Mouse (Mus musculus) heart, embryonic 13.5 days (tissue): ENCODE data around the gene Rimbp3. TPM values are rescaled to one million over a fixed set of nuclear protein-coding genes. Genes with fewer than 3 reads are reported as not detected.

ENCODE experiments used
- ATAC-seq: fragments of 200-750 bp; cut with Nextera tagmentation; 2 replicates; pipeline ENCODE4 v1.8.0; 2017; ENCODE audit warnings: moderate TSS enrichment; ENCODE audit not compliant: insufficient number of reproducible peaks, low FRiP score, low TSS enrichment; ENCODE audit errors: extremely low read depth
- H3K27ac ChIP-seq: fragments of 300-500 bp; sonication (generic); replicated peaks from 2 replicates; pipeline ENCODE4 v1.5.1; 2015; ENCODE audit warnings: moderate library complexity, mild to moderate bottlenecking, inconsistent platforms
- H3K27me3 ChIP-seq: fragments of 300-500 bp; sonication (generic); replicated peaks from 2 replicates; pipeline ENCODE4 v1.6.1; 2015; ENCODE audit warnings: mild to moderate bottlenecking, inconsistent platforms
- H3K36me3 ChIP-seq: fragments of 300-500 bp; sonication (generic); 2 replicates; pipeline ENCODE4 v1.6.1; 2015; ENCODE audit warnings: mild to moderate bottlenecking, inconsistent platforms
- H3K4me1 ChIP-seq: fragments of 300-500 bp; sonication (generic); 2 replicates; pipeline ENCODE4 v1.6.1; 2015; ENCODE audit warnings: inconsistent platforms
- H3K4me2 ChIP-seq: fragments of 300-500 bp; sonication (generic); 2 replicates; pipeline ENCODE4 v1.6.1; 2015; ENCODE audit warnings: inconsistent platforms, mild to moderate bottlenecking, moderate library complexity
- H3K4me3 ChIP-seq: fragments of 300-500 bp; sonication (generic); 2 replicates; pipeline ENCODE4 v1.5.1; 2015; ENCODE audit warnings: moderate library complexity, mild to moderate bottlenecking, inconsistent platforms
- H3K9ac ChIP-seq: fragments of 300-500 bp; sonication (generic); 2 replicates; pipeline ENCODE4 v1.6.1; 2015; ENCODE audit warnings: inconsistent platforms, mild to moderate bottlenecking, moderate library complexity
- H3K9me3 ChIP-seq: fragments of 300-500 bp; sonication (generic); 2 replicates; pipeline ENCODE4 v1.6.1; 2016; ENCODE audit warnings: inconsistent platforms
- WGBS: fragments of 180-500 bp; shearing (Covaris S2); methylation state at CpG from one replicate; pipeline ENCODE4 v1.1.7; 2015; ENCODE audit warnings: mixed read lengths; 5-methylcytosine and 5-hydroxymethylcytosine counted together
- polyA plus RNA-seq: library from polyadenylated mRNA; unstranded; fragments of >200 nt; fragmentation: Nextera tagmentation; extraction: Ambion mirVana; gene quantifications from 2 replicates; pipeline ENCODE4 v1.2.1, GENCODE M21; 2015

Rimbp3 gene
- polyA plus RNA-seq, 1 experiment from 2014 or later, result 0.17 TPM

DNA sequence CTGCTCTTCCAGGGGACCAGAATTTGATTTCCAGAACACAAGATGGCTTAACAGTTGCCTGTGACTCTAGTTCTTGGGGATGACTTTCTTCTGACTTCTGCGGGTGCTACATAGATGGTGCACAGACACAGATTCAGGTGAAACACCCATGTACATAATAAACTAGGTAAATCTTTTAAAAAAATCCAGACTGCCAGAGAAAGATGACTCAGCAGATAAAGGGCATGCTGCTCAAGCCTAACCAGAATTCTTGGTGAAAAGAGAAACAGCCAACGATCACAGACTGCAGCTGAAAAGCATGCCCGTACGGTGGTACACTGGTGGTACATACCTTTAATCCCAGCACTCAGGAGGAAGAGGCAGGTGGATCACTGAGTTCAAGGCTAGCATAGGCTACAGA, 14.6 kb upstream of the Rimbp3 start:
- H3K27me3 ChIP-seq, result no peaks in the 10 kb centered on the region
- H3K4me2 ChIP-seq, result no peak overlapping the region
- no peak for ATAC-seq
- peaks cover 17% of the 10 kb centered on the region for H3K4me1 ChIP-seq
- H3K9ac ChIP-seq, result no peak overlapping the region
- no peaks in the 10 kb centered on the region for H3K9me3 ChIP-seq
- 92% methylated on average over 4 of the region's 4 CpGs for WGBS
- peaks cover 23% of the 10 kb centered on the region for H3K36me3 ChIP-seq
- no peak overlapping the region for H3K4me3 ChIP-seq
- no peak overlapping the region for H3K27ac ChIP-seq

DNA sequence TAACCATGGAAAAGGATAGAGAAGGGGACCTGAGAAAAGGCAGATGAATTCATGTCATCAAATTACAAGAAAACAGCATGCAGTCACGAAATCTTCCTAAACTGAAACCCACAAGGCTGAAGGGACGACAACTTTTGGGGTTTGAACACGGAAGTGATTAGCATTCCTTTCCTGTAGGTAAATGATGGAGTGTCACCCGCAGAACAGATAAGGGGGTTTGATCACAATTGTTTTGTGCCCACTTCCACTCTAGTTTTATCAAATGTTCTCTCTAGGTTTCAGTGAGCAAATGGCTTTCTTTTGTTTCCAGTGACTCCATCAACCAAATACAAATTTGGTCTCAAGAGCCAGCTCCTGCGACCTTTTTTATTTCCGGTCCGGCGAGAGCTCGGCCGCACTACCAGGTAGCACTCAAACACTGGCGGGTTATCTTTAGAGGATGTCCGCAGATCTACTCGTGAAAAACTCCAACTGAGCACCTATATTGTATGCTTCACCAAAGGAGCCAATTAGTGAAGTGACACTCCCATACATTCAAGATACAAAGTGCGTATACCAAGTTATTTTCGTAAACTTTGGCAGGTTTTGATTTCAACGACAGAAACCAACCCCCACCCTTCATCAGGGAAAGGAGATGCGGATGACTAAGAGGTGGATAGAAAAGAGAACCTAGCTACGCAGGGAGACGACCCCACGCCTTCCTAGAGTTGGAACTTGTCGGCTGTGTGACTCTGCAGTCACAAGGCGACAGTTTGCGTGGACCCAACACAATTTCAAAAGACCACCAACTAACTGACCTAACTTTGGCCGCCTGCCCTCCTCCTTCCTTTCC, 8.1 kb upstream of the Rimbp3 start:
- Histone ChIP-seq H3K4me3 (peak overlapping the region; percentile 89), H3K9me3 (no peaks in the 10 kb centered on the region), H3K27ac (peak overlapping the region; percentile 87), H3K9ac (peak overlapping the region; percentile 100), H3K27me3 (no peaks in the 10 kb centered on the region), H3K4me2 (peak overlapping the region; percentile 88), H3K36me3 (0 out of 2 replicates have a peak, but pooled peaks cover 10% of the 10 kb centered on the region), H3K4me1 (peaks cover 31% of the 10 kb centered on the region)
- WGBS, result 3% methylated on average over 24 of the region's 24 CpGs
- no peak for ATAC-seq

DNA sequence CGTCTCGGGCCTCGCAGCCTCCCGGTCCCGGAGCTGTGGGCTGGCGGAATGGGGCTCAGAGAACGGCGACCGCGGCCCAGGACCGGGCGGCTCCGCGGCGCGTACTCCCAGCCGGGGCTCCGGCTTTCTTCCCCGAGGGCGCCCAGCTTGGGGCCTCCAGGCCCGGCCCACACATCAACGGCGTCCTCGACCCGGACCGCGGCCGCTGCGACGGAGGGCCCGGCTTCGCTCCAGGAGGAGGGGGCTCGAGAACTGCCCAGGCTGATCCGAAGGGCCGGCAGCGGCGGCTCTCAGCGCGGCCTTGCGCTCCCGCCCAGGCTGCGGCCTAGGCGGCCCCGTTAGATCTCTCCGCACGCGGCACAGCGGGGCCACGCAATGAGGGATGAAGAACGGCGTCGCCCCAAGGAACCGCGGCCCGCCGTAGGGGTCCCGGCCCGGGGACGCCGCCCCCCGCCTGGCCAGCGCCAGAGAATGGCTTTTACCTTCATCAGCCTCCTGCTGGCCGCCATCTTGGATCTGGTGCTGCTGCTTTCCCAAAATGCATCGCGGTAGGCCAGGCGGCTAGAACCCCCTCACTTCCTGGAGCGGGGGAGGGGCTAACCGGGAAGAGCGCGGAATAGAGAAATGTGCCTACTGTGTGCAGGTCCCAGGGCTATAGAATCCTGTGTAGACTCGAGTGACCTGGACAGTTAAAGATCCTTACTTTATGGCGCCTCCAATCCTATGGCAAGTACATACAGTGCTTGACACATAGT, 7.3 kb upstream of the Rimbp3 start:
- Histone ChIP-seq H3K9me3 (no peaks in the 10 kb centered on the region), H3K4me2 (peak overlapping the region; percentile 88), H3K9ac (peak overlapping the region; percentile 100), H3K27ac (peak overlapping the region; percentile 87), H3K4me3 (peak overlapping the region; percentile 89), H3K4me1 (peaks cover 23% of the 10 kb centered on the region), H3K27me3 (peaks cover 5% of the 10 kb centered on the region; the same call in 1 of the 2 replicates), H3K36me3 (0 out of 2 replicates have a peak, but pooled peaks cover 8% of the 10 kb centered on the region)
- under 1% methylated on average over 72 of the region's 72 CpGs for WGBS
- peak; percentile 82 for ATAC-seq

DNA sequence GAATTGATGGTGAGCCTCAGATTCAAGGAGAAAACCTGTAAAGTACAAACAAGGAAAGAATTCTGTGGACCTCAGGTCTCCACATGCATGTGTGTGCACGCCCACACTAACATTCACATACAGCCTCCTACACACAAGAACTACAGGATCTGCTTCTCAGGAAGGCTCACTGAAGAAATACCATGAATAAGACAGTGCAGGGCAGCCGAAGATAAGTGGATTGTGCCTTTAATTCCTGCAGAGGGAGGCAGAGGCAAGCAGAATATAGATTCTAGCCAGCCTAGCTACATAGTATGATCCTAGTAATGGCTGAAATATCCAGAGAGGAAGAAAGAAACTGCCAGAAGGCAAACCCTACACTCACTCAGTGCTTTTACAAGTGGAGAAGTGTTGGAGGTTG, 6.4 kb upstream of the Rimbp3 start:
- H3K36me3 ChIP-seq, result 0 out of 2 replicates have a peak, but pooled peaks cover 8% of the 10 kb centered on the region
- H3K9ac ChIP-seq, result no peak overlapping the region
- H3K27ac ChIP-seq, result peak overlapping the region; percentile 87; the same call in 1 of the 2 replicates
- peak overlapping the region; percentile 88; the same call in 1 of the 2 replicates for H3K4me2 ChIP-seq
- no peak for ATAC-seq
- H3K4me3 ChIP-seq, result no peak overlapping the region
- peaks cover 23% of the 10 kb centered on the region for H3K4me1 ChIP-seq
- H3K9me3 ChIP-seq, result no peaks in the 10 kb centered on the region
- WGBS, result 49% methylated on average over 2 of the region's 2 CpGs
- H3K27me3 ChIP-seq, result peaks cover 13% of the 10 kb centered on the region

DNA sequence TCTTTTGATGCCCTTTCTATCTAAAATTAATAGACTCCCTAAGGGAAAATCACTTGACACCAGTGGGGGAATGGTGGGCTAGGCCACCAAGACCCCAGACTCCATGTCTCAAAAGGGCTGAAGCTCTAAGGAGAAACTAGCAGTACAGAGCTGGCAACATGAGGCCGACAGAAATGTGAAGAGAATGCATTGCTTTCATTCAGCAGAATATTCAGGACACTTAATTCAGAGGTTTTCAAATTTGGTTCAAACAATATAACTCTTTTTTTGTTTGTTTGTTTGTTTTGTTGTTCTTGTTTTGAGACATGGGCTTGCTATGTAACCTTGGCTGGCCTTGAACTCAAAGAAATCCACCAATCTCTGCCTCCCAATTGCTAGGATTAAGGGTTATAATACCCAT, 5.9 kb upstream of the Rimbp3 start, which contains the start of gene Ube2l3:
Ube2l3 (minus strand) TSS at position 101 of the 400 bp plus-strand sequence.
- Histone ChIP-seq H3K4me2 (peak within 1 kb of the TSS; percentile 88), H3K9me3 (no peaks in the 10 kb centered on the region), H3K27me3 (peaks cover 18% of the 10 kb centered on the region), H3K4me3 (peak within 1 kb of the TSS; percentile 89), H3K9ac (peak within 1 kb of the TSS; percentile 100), H3K36me3 (0 out of 2 replicates have a peak, but pooled peaks cover 8% of the 10 kb centered on the region), H3K4me1 (peaks cover 23% of the 10 kb centered on the region), H3K27ac (peak within 1 kb of the TSS; percentile 87; the same call in 1 of the 2 replicates)
- 64% methylated on average over 1 of the region's 1 CpGs for WGBS
- ATAC-seq, result no peak

DNA sequence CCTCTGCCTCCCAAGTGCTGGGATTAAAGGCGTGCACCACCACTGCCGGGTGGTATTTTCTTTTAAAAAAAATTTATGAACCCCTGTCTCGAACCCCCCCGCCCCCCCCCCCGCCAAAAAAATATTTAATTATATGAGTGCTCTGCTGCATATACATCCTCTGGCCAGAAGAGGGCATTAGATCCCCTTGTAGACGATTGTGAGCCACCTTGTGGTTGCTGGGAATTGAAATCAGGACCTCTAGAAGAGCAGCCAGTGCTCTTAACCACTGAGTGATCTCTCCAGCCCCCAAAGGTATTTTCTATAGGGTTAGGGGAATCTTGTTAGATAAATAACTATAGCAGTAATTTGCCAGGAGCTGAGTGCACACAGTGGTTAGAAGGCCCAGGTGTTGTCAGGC, 3.4 kb upstream of the Rimbp3 start:
- Histone ChIP-seq H3K27me3 (peaks cover 27% of the 10 kb centered on the region), H3K36me3 (no peaks in the 10 kb centered on the region), H3K27ac (no peak overlapping the region), H3K9me3 (no peaks in the 10 kb centered on the region), H3K4me2 (no peak overlapping the region), H3K4me3 (no peak overlapping the region), H3K9ac (no peak overlapping the region), H3K4me1 (peaks cover 25% of the 10 kb centered on the region)
- 3% methylated on average over 6 of the region's 6 CpGs for WGBS
- no peak for ATAC-seq

DNA sequence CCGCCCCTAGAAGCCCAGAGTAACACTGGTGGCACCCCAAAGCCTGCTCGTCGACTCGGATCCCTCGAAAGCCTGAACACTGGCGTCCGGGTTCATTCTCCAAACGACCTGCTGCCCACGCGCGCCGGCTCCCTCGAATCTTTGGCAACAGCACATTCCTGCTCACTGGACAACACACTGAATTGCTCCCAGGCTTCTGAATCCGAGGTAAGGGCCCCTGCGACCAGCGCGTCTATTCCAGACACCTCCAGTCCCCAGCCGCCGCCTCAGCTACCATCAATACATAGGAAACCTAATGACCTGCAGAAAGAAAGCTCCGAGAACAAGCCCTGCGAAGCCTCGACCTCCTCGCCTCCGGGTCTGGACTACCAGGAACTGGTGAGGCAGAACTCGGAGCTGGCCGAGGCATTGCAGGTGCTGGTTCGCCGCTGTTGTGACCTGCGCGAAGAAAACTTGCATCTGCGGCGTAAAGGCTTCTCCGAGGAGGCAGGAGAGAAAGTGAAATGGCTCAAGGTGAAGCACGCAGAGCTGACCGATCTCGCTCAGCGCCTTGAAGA, 1.1 kb downstream of the Rimbp3 start:
- Histone ChIP-seq H3K27ac (no peak overlapping the region), H3K4me2 (peak overlapping the region; percentile 100), H3K9ac (peak overlapping the region; percentile 77), H3K4me1 (peaks cover 21% of the 10 kb centered on the region), H3K9me3 (no peaks in the 10 kb centered on the region), H3K27me3 (peaks cover 51% of the 10 kb centered on the region), H3K36me3 (no peaks in the 10 kb centered on the region), H3K4me3 (peak overlapping the region; percentile 67)
- no peak for ATAC-seq
- 3% methylated on average over 37 of the region's 37 CpGs for WGBS

DNA sequence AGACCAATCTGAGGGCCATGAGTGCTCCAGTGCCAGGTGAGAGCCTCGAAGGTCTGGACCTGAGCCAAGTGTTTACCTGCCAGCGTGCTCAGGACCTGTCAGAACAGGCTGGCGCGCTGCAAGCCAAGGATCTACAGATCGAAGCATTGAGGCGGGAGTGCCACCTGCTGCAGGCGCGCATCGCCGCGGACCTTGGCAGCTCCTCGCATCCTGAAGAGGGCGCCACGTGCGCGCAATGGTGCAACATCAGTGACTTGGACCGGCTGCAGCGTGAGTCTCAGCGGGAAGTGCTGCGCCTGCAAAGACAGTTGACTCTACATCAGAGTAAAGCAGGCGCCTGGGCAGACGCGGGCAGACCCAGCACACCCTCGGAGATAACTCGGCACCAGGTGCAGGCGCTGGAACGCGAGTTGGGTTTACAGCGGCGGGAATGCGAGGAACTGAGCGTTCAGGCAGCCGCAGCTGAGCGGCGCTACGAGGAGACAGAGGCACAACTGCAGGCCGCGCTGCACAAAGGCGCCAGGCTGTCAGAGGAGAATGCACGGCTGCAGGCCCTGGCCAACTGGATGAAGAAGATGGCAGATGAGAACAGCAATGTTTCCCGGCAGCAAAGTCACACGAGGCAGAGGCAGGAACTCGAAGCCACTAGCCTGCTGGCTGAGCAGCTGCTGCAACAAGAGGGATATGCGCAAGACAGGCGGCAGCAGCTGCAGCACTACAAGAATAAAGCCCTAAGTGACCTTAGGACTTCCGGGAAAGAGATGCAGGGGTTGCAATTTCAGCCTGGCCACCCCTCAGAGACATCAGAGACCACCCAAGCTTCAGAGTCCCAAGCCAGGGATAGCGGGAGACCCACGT, 1.8 kb downstream of the Rimbp3 start:
- 8% methylated on average over 48 of the region's 48 CpGs for WGBS
- Histone ChIP-seq H3K4me3 (peak overlapping the region; percentile 67), H3K27ac (no peak overlapping the region), H3K9ac (peak overlapping the region; percentile 77), H3K36me3 (no peaks in the 10 kb centered on the region), H3K4me1 (peaks cover 21% of the 10 kb centered on the region), H3K27me3 (peaks cover 51% of the 10 kb centered on the region), H3K9me3 (no peaks in the 10 kb centered on the region), H3K4me2 (peak overlapping the region; percentile 100)
- peak; percentile 33; the same call in 1 of the 2 replicates for ATAC-seq

DNA sequence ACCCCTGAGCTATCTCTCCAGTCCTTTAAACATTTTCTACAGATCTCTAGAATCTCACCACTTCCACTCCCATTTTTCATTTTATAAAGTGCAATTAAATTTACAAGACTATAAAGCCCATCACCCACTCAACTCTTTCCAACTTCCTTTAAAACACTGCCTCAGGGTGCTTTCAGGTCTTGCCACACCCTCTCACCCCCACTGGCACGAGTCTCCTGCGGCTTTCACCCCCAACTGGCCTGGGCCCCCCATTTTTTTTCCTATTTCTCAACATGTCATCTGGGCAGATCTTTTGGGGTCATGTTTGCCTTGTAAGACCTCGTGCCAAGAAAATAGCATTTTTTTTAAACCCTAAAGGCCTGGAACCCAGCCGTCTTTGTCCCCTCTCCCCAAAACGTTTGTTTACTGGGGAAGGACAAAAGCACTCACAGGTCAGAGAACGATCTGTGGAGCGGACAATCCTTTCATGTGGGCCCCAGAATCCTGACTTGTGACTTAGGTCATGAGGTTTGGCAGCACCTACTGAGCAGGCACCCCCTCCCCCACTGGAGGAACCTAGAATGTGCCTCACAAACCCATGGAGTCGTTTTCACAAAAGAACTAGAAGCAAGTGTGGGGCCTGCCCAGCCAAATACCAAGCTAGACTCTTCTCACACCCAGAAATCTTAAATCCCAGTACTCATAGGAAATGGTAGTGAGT, 8.7 kb downstream of the Rimbp3 start:
- peaks cover 12% of the 10 kb centered on the region for H3K4me1 ChIP-seq
- H3K27me3 ChIP-seq, result peaks cover 5% of the 10 kb centered on the region
- H3K9ac ChIP-seq, result no peak overlapping the region
- no peaks in the 10 kb centered on the region for H3K36me3 ChIP-seq
- H3K9me3 ChIP-seq, result no peaks in the 10 kb centered on the region
- WGBS, result 57% methylated on average over 8 of the region's 8 CpGs
- H3K4me3 ChIP-seq, result no peak overlapping the region
- H3K27ac ChIP-seq, result no peak overlapping the region
- ATAC-seq, result no peak
- H3K4me2 ChIP-seq, result no peak overlapping the region

DNA sequence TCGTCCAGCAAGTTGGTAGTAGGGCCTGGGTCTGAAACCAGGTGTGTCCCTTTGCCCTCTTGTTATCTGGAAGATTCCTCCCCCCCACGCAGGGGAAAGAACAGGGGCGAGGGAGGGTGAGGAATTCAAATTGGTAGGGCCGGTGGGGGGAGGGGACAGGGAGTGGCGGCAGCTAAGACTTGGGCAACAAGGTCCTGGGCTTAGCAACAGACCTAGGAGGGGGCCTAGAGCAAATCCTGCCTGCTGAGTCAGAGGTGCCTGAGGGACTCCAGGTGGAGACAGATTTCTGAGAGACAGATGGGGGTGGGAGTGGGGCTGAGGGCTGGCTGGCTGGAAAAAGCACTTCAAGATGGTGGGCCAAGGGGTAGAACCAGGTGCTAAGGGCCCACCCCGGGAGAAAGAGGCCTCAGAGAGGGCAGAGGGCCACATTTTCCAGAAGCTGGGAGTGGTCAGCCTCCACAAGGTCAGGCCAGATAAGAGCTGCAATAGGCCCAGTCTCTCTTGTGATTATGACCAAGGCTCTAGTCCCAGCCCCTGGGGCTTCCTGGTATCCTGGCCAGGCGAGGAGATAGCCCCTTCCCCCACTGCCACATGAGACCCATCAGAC, 11.8 kb downstream of the Rimbp3 start:
- Histone ChIP-seq H3K27me3 (no peaks in the 10 kb centered on the region), H3K4me1 (peaks cover 12% of the 10 kb centered on the region), H3K4me3 (no peak overlapping the region), H3K4me2 (no peak overlapping the region), H3K9me3 (no peaks in the 10 kb centered on the region), H3K9ac (no peak overlapping the region), H3K36me3 (no peaks in the 10 kb centered on the region), H3K27ac (no peak overlapping the region)
- 20% methylated on average over 7 of the region's 7 CpGs for WGBS
- ATAC-seq, result no peak
